Mouse (Mus musculus) myocyte (in vitro differentiated cells): Measurements from ENCODE around the gene Mtss1l. TPM values are rescaled to one million over a fixed set of nuclear protein-coding genes. Genes with fewer than 3 reads are reported as not detected.

Experiments used
- H3K27me3 ChIP-seq: one replicate; pipeline ENCODE4 v1.6.1; 2011; ENCODE audit not compliant: control insufficient read depth, insufficient read depth, insufficient read length
- H3K36me3 ChIP-seq: one replicate; pipeline ENCODE4 v1.6.1; 2011; ENCODE audit not compliant: control insufficient read depth, insufficient read depth
- H3K4me2 ChIP-seq: one replicate; pipeline ENCODE4 v1.6.1; 2011; ENCODE audit warnings: low read depth, control low read depth
- H3K4me3 ChIP-seq: one replicate; pipeline ENCODE4 v1.5.1; 2011; ENCODE audit warnings: mild to moderate bottlenecking, control low read depth, moderate library complexity
- H3K79me2 ChIP-seq: one replicate; pipeline ENCODE4 v1.6.1; 2011; ENCODE audit not compliant: control insufficient read depth, insufficient read depth
- H3ac ChIP-seq: one replicate; pipeline ENCODE4 v1.6.1; 2011; ENCODE audit not compliant: control insufficient read depth, insufficient read length
- CEBPB ChIP-seq: IDR thresholded peaks from 2 replicates; pipeline ENCODE4 v1.6.1; 2011; ENCODE audit warnings: mild to moderate bottlenecking, moderate library complexity; ENCODE audit not compliant: poor library complexity, insufficient read depth, severe bottlenecking
- E2F4 ChIP-seq: IDR thresholded peaks from one replicate; pipeline ENCODE4 v1.6.1; 2011; ENCODE audit warnings: mild to moderate bottlenecking, control low read depth, moderate library complexity; ENCODE audit not compliant: insufficient read depth
- MAX ChIP-seq: IDR thresholded peaks from one replicate; pipeline ENCODE4 v1.6.1; 2011; ENCODE audit warnings: low read depth, mild to moderate bottlenecking, control low read depth
- MYOD1 ChIP-seq, 3 experiments: IDR thresholded peaks; one replicate each; pipeline ENCODE4 v1.6.1; 2011; ENCODE audit warnings: control low read depth in 2 of 3, low read depth in 2 of 3, mild to moderate bottlenecking in 2 of 3, moderate library complexity in 1 of 3; ENCODE audit not compliant: insufficient read length in 2 of 3, control insufficient read depth in 1 of 3
- MYOG ChIP-seq, 3 experiments: IDR thresholded peaks; one replicate each; pipeline ENCODE4 v1.6.1; 2011; ENCODE audit warnings: control low read depth in 2 of 3, low read depth in 2 of 3, mild to moderate bottlenecking in 2 of 3; ENCODE audit not compliant: insufficient read length in 2 of 3, control insufficient read depth in 1 of 3, insufficient read depth in 1 of 3
- POLR2A ChIP-seq: IDR thresholded peaks from one replicate; pipeline ENCODE4 v1.6.1; 2011; ENCODE audit warnings: low read depth, mild to moderate bottlenecking, control low read depth, moderate library complexity; ENCODE audit not compliant: insufficient read length
- POLR2AphosphoS2 ChIP-seq: IDR thresholded peaks from one replicate; pipeline ENCODE4 v1.6.1; 2011; ENCODE audit warnings: low read depth, control low read depth; ENCODE audit not compliant: insufficient read length
- REST ChIP-seq: IDR thresholded peaks from one replicate; pipeline ENCODE4 v1.6.1; 2011; ENCODE audit warnings: mild to moderate bottlenecking, control low read depth, moderate library complexity; ENCODE audit not compliant: insufficient read depth, insufficient read length
- SRF ChIP-seq: IDR thresholded peaks from one replicate; pipeline ENCODE4 v1.6.1; 2011; ENCODE audit warnings: low read depth; ENCODE audit not compliant: control insufficient read depth, insufficient read length
- TCF12 ChIP-seq: IDR thresholded peaks from one replicate; pipeline ENCODE4 v1.6.1; 2011; ENCODE audit warnings: mild to moderate bottlenecking, control low read depth; ENCODE audit not compliant: poor library complexity, insufficient read depth, severe bottlenecking
- TCF3 ChIP-seq: IDR thresholded peaks from one replicate; pipeline ENCODE4 v1.6.1; 2011; ENCODE audit warnings: low read depth, control low read depth; ENCODE audit not compliant: insufficient read length
- USF1 ChIP-seq: IDR thresholded peaks from one replicate; pipeline ENCODE4 v1.6.1; 2011; ENCODE audit warnings: low read depth, mild to moderate bottlenecking, control low read depth, moderate library complexity
- polyA plus RNA-seq: library from polyadenylated mRNA; unstranded; fragments of >200 nt; fragmentation: generic; extraction: Trizol; gene quantifications from one replicate; pipeline ENCODE4 v1.2.1, GENCODE M21; 2012; ENCODE audit warnings: missing spikeins

Mtss1l gene
- polyA plus RNA-seq, 1 experiment: 108 TPM

DNA sequence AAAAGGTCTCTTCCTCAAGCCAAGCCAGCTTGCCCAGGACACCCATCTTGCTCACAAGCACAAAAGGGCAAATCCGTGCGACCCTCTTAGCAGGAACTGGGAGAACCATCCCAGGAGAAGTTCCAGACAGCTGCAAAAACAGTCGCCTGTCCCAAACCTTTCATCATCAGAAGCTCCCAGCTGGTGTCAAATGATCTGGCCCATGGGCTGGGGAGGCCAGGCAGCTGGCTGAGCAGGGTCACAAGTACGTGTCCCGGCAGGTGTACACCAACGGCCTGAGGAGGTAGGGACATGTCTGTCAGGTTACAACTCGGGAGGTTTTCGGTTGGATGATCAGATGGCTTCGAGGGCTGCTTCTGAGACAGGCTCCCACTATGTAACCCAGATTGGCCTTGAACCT is 25.4 kb downstream of the Mtss1l start:
- TF ChIP-seq MYOG (IDR thresholded peaks at IDR 0.05; ENCODE audit: control insufficient read depth in 1 of 3, insufficient read depth in 1 of 3, insufficient read length in 2 of 3, low read depth in 2 of 3) (peak; percentile 66 to 98 (median 97)), CEBPB (no peak), TCF3 (peak; percentile 77), MAX (no peak), POLR2AphosphoS2 (no peak), E2F4 (no peak), MYOD1 (IDR thresholded peaks at IDR 0.05; ENCODE audit: control insufficient read depth in 1 of 3, insufficient read length in 2 of 3, low read depth in 2 of 3) (peak in 2 of 3 experiments; percentile 89 to 97), USF1 (no peak), TCF12 (peak; percentile 88), REST (no peak), POLR2A (no peak), SRF (no peak)
- Histone ChIP-seq H3K4me2 (no peak overlapping the region), H3ac (no peak overlapping the region), H3K27me3 (no peaks in the 10 kb centered on the region), H3K79me2 (no peaks in the 10 kb centered on the region), H3K36me3 (no peaks in the 10 kb centered on the region), H3K4me3 (no peak overlapping the region)

DNA sequence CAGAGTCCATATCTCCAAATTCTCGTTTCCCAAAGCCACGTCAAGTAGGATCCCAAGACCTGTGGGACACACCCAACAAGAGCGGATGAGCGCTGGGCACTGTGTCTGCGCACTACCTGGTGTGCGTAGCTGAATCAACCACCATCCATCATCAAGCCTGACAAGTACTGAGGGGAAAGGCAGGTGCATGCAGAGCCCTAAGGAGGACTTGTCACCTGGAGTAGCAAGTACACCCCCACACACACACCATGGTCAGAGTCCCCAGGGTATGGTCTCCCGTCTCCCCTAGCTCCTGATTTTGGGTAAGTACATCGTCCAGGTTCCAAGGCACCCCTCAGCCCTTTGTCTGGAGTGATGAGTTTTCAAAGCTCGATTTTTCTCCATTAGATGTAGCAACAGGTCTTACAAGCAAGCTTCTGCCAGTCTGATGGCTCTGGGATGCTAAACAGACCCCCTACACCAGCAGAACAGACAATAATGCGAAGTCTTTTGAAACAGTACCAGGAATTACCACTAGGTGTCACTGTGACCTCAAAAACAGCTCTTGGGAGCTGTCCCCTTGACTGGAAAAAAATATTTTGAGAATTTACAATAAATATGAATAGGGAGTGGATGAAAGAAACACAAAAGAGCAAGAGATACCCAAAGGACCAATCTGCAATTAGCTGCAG is 28.4 kb downstream of the Mtss1l start:
- H3ac ChIP-seq: no peak overlapping the region
- no peak overlapping the region for H3K4me2 ChIP-seq
- no peaks in the 10 kb centered on the region for H3K36me3 ChIP-seq
- no peaks in the 10 kb centered on the region for H3K79me2 ChIP-seq
- TF ChIP-seq SRF (no peak), E2F4 (no peak), MAX (no peak), CEBPB (no peak), POLR2A (no peak), TCF3 (no peak), TCF12 (no peak), MYOG (IDR thresholded peaks at IDR 0.05; ENCODE audit: control insufficient read depth in 1 of 3, insufficient read depth in 1 of 3, insufficient read length in 2 of 3, low read depth in 2 of 3) (no peak), REST (no peak), MYOD1 (IDR thresholded peaks at IDR 0.05; ENCODE audit: control insufficient read depth in 1 of 3, insufficient read length in 2 of 3, low read depth in 2 of 3) (no peak), POLR2AphosphoS2 (no peak), USF1 (no peak)
- H3K27me3 ChIP-seq: no peaks in the 10 kb centered on the region
- H3K4me3 ChIP-seq: no peak overlapping the region

DNA sequence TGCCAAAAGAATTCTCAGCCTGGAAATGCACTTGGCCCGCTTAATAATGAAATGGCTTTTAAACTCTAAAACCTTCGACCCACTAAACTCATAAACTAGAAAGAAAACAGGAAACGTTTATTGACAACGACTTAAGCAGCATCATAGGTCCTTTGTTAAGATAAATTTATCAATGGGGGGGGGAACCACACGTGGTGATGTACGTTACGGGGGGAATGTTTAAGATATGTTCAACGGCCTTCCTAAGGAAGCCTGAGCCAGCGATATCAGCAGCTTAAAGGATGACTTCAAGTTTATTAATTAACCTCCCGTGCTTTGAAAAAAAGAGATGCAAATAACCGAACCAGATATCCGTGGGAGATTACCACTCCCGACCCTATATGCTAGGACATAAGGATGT is 29.0 kb downstream of the Mtss1l start:
- Histone ChIP-seq H3K36me3 (no peaks in the 10 kb centered on the region), H3K4me3 (no peak overlapping the region), H3ac (no peak overlapping the region), H3K4me2 (no peak overlapping the region), H3K79me2 (no peaks in the 10 kb centered on the region), H3K27me3 (no peaks in the 10 kb centered on the region)
- TF ChIP-seq MYOG (IDR thresholded peaks at IDR 0.05; ENCODE audit: control insufficient read depth in 1 of 3, insufficient read depth in 1 of 3, insufficient read length in 2 of 3, low read depth in 2 of 3) (no peak), CEBPB (no peak), POLR2A (no peak), POLR2AphosphoS2 (no peak), SRF (no peak), TCF3 (no peak), TCF12 (no peak), E2F4 (no peak), USF1 (no peak), MYOD1 (IDR thresholded peaks at IDR 0.05; ENCODE audit: control insufficient read depth in 1 of 3, insufficient read length in 2 of 3, low read depth in 2 of 3) (no peak)

DNA sequence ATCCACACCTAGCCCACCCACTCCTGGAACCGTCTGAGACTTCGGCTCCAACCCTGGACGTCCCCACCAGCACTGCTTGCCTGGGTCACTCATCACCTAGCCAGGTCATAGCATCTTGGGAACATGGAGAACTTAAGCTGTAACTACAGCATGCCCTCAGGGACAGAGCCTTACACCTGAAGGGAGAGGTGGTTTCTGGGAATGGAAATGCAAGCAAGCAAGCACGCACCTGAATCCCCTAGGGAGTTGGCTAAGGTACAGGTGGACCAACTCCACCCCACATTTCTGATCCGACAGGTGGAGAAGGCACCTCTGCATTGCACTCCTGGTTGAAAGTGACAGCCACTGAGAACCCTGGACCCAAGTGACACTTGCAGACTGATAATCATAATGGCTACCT is 30.2 kb downstream of the Mtss1l start:
- H3ac ChIP-seq: no peak overlapping the region
- H3K79me2 ChIP-seq: no peaks in the 10 kb centered on the region
- no peak overlapping the region for H3K4me3 ChIP-seq
- no peaks in the 10 kb centered on the region for H3K27me3 ChIP-seq
- TF ChIP-seq SRF (no peak), POLR2A (no peak), POLR2AphosphoS2 (no peak), TCF12 (no peak), MYOD1 (IDR thresholded peaks at IDR 0.05; ENCODE audit: control insufficient read depth in 1 of 3, insufficient read length in 2 of 3, low read depth in 2 of 3) (no peak), REST (no peak), MYOG (IDR thresholded peaks at IDR 0.05; ENCODE audit: control insufficient read depth in 1 of 3, insufficient read depth in 1 of 3, insufficient read length in 2 of 3, low read depth in 2 of 3) (no peak), TCF3 (no peak), CEBPB (no peak), E2F4 (no peak), USF1 (no peak), MAX (no peak)
- no peaks in the 10 kb centered on the region for H3K36me3 ChIP-seq
- no peak overlapping the region for H3K4me2 ChIP-seq
